Mouse (Mus musculus) heart, adult 2 months (tissue): Measurements from ENCODE around the gene 1810046K07Rik.

ENCODE experiments used
- CTCF ChIP-seq: fragments of 200-600 bp; IDR thresholded peaks from 2 replicates; pipeline ENCODE4 v1.8.1; 2022; ENCODE audit warnings: antibody characterized with exemption, mild to moderate bottlenecking, moderate library complexity
- EP300 ChIP-seq: fragments of 200-500 bp; IDR thresholded peaks from 2 replicates; pipeline ENCODE4 v1.6.1; 2011; ENCODE audit warnings: low read depth, low read length, control low read depth; ENCODE audit not compliant: insufficient read depth
- POLR2A ChIP-seq: fragments of 200-500 bp; IDR thresholded peaks from 2 replicates; pipeline ENCODE4 v1.6.1; 2011; ENCODE audit warnings: mild to moderate bottlenecking, low read depth, low read length, control low read depth; ENCODE audit not compliant: insufficient read depth

- TF ChIP-seq CTCF, result no peak
- TF ChIP-seq POLR2A, result no peak
- TF ChIP-seq EP300, result no peak
Observed at GRCm38 (mm10) chr9:51353511-51353910, 24.8 kb upstream of the 1810046K07Rik start.
